Mouse (Mus musculus) retina, adult 2 months (tissue): ENCODE measurements around the gene Togaram2.
"Not testable (repeated sequence)": the region's sequence is repeated elsewhere in the genome, so short reads cannot be mapped to it uniquely, and the experiment has no call there.

Experiments used
- DNase-seq: peaks from one replicate; pipeline ENCODE4 v3.0.0-alpha.2; 2012; ENCODE audit warnings: low read depth, low spot score

Togaram2 gene

DNA sequence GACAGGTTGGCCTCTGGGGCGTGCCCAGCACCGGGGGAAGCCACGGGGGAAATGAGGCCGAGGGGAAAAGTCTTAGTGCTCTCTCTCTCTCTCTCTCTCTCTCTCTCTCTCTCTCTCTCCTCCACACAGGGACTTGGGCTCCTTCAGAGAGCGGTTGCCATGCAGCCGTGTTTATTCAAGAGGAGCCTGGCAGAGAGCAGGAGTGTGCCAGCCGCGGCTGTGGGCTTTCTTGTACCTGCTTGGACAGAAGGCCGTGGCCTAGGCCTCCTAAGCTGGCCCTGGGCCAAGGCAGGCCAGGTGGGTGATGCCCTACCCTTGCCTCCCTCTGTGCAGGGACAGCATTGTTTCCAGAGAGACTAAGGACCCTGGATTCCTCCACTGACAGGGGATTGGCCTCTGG, at the start of gene Togaram2:
Gene Togaram2 (plus strand): TSS at position 170 of the 400 bp plus-strand sequence.
- no peak for DNase-seq

DNA sequence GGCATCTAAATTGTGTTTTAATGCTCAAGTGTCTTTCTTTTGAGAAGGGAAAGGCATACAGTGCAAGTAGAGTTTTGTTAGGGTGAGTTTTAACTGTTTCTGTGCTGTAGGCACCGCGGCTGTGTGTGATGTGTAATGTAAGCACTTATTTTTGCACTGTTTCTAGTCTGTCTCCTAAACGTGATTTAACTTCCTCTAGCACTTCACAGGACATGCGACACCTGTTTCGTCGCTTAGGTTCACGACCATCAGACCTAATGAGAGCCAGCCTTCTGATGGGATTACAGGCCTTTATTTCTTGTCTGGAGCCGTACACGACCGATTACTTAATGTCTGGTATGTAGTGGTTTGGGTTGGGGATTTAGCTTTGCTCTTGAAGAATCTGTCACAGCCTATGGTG, 41.3 kb upstream of the Togaram2 start:
- DNase-seq = no peak

DNA sequence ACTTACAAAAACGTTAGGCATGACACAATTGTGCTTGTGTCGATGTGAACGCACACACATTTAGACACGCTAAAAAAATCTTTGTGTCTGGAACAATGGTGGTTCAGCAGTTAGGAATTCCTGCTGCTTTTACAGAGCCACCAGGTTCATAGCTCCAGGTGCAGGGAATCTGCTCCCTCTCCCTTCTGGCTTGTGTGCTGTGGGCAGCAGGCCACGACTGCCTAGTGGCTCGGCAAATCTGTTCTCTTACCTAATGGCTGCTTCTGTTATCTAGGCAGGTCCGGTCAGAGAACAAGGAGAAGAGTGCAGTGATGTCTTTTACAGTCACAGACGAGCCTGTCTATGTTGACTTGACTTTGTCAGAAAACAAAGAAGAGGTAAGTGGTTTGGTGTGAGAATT, 39.7 kb upstream of the Togaram2 start:
- DNase-seq = no peak

DNA sequence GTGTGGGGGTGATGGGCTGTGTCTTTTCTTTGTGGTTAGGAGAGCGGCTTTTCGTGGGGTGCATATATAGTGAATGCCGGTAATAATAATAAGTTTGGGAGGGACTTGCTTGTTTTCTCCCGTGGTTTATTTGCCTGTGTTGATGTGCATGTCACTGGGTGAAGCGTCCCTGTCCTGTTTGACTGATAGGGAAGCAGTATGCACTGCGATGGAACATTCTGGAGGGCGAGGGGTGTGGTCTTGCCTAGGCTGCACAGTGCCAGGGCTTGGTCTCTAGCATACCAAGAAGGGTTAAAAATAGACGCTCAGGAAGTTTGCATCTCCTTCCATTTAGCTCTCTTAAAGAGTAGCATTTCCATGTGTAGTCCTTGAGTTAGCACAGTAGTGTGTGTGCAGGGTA, 36.3 kb upstream of the Togaram2 start:
- DNase-seq = no peak

DNA sequence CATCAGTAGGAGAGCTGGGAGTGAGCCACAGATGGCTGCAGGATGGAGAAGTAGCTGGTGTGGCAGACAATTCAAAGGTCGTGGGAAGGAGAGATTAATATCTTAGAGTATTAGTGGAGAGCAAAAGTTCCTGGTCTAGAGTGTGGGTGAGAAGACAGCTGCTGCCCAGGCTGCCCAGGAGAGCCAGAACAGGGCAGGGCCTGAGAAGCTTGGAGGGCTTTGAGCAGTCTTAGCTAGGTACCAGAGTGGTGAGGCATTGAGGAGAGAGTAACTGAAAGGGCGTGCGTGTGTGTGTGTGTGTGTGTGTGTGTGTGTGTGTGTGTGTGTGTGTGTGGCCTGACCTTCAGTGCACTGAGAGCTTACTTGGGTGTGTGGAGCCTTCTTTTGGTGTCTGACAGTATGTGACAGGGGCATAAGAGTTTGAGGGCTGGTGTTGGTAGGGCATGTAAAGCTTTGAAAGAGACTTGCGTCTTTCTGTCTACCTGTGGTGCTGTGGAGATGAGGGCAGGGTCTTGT, 35.3 kb upstream of the Togaram2 start:
- DNase-seq = no peak

DNA sequence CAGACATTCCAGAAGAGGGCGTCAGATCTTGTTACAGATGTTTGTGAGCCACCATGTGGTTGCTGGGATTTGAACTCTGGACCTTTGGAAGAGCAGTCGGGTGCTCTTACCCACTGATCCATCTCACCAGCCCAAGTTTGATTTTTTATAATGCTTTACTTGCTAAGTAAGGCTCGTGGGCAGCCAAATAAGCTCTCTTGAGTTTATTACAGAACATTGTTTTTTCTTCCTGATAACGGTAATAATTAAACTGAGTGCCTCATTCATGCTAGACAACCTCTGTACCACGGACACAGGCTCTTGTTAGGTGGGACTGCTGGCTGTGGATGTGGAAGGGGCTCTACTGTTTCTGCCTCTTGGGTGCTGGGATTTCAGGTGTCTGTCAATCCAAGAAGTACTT, 34.0 kb upstream of the Togaram2 start:
- DNase-seq = not testable (repeated sequence)

DNA sequence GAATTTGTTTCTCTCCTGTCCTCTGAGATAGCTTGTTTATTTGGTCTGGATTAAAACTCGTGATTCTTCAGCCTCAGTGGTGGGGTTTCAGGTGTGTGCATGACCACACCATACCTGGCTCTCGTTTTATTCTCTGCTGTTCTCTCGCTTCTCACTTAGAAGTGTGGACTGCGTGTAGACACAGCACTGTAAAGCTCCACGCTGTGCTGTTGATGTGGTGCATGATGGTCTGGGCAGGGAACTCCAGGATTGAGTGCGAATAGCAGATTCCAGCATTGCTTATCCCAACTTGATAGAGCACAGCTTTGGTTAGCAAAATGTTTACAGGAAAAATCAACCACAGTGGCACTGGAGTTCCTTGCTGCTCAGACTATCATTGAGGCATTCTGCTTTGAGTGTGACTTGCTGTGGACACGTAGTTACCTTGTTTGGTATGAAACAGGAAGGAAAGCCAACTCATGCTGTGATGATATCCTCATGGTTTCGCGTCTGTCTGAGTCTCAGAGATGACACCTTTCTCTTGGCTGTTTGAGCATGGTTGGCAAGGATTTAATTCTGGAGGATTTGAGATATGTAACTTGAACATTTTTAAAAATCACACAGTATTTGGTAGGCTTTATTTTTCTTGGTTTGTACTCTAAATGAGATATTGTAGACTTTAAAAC, 32.5 kb upstream of the Togaram2 start:
- no peak for DNase-seq

DNA sequence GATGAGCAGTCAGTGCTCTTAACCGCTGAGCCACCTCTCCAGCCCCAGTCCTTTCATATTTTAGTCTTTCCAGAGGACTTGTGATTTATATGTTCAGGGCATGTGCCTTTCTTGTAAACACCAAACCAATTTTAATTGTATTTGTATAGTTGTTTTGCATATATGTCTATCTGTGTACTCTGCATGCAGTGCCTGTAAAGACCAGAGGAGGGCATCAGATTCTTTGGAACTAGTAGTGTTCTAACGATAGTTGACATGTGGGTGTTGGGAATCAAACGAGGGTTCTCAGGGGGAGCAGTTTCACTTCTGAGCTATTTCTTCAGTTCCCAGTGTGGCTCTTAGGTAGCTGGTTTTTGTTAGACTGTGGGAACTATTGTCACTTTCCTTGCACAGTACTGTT, 30.9 kb upstream of the Togaram2 start:
- DNase-seq = no peak

DNA sequence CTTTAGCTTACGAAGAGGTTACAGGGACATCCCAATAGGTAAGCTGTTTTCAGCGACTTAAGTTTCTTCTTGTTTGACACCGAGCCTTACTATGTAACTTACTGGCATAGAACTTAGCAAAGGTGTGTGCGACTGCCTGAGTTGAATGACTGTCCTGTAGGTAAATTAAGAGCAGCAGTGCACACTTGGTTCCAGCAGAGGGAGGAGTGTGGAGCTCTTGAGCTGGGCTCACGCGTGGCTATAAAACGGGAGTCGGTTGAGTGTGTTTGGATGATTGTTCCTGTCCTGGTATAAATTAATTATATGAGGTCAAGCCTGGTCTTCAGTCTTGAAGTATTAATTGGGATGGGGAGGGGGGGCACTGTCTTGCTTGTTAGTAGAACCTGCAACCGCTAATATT, 23.1 kb upstream of the Togaram2 start:
- no peak for DNase-seq

DNA sequence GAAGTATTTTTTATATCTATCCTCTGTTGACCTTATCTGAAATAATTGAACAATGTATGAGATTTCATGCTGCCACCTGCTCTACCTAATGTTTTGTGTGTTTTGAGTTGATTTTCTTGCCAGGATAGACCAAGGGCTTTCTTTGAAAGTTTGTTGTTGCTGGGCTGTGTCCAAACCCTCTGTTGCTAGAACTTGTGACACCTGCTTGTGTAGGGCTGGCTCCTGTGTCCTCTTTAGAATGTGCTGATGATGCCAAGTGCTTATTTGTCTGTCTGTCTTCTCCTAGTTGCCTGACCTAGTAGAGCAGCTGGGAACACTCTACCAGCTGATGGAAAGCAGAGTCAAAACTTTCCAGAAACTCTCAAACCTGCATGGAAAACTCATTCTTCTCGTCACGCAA, 20.6 kb upstream of the Togaram2 start:
- no peak for DNase-seq

DNA sequence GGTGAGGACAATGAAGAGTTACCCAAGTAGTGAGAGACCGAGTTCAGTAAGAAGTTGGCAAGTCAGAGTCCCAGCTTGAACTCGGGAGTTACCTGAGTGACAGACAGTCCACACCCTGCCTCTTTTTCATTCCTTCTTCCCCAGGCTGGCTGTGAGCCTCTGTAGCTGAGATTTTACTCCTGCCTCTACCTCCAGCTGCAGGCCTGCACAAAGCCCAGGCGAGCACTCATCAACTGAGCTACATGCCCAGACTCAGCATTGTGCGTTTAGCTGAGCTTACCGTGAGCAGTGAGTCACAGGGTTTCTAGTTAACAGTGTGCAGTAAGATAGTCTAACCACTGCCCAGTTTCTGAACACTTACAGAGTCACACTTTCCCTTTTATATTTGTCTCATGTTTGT, 20.1 kb upstream of the Togaram2 start:
- DNase-seq = no peak

DNA sequence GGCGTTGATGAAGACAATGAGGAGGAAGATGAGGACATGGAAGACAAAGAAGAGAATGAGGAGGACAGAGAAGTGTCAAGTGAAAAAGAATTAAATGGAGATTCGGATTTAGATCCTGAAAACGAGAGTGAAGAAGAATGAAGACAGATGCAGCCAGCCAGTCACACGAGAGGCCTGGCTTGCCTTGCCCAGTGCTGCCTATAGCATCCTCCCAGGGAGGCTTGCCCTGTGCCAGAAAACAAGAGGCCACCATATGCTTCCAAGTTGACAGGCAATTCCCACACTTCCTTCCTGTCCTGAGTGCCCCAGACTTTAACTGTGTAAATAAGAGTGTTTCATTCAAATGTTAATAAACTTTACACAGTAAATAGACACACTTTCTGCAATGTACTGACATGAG, 15.5 kb upstream of the Togaram2 start:
- no peak for DNase-seq

DNA sequence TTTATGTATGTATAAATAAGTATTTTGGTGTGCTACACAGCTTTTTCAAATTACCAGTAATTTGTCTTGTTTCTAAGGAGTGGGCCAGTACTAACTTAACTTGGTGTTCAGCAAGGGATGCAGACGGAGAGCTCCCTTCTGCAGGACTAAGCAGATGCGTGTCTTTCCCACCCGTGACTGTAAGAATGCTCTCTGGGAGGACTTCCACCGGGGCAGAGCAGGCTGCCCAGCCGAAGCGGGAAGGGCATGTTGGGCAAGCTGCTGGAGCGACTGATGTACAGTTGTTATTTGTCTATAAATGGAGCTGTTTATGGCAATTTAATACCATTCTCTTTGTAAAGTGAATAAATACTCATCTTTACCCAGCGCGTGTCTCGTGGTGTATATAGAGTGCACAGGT, 14.4 kb upstream of the Togaram2 start:
- no peak for DNase-seq

DNA sequence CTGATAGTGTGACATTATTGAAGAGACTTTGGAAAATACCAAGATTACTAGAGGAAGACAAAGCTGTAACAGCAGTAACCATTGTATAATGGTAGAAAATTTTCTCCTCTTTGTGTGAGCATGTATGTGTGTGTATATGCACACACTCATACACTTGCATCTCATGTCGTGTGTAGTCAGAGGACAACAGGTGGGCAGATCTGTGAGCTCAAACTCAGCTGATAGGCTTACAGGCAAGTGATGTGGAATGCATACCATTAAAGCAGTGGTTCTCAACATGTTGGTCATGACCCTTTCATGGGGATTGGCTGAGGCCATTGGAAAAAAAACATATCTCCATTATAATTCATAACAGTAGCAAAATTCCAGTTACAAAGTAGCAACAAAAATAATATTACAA, 12.7 kb upstream of the Togaram2 start:
- no peak for DNase-seq

DNA sequence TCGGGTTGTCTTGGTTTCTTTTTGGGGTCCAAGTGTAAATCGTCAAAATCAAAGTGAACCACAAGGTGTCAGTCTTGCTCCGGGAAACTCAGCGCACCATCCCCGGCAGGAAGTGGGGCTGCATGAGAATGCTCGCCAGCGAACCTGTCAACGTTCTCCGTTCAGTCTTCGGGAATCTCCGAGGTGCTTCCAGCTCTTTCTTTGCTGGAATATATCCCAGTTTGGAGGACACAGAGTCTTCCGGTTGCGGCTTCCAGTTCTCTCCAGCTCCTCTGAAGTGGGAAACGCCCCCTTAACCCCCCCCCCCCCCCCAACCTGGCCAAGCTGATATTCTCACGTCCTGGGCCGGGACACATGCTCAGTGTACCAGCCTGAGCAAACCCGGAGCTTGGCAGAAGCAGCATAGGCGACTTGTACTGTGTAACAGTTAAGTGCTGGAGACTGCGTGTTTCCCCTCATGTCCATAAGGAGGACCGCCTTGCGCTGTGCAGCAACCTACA, 10.3 kb upstream of the Togaram2 start:
- DNase-seq = peak; percentile 61

DNA sequence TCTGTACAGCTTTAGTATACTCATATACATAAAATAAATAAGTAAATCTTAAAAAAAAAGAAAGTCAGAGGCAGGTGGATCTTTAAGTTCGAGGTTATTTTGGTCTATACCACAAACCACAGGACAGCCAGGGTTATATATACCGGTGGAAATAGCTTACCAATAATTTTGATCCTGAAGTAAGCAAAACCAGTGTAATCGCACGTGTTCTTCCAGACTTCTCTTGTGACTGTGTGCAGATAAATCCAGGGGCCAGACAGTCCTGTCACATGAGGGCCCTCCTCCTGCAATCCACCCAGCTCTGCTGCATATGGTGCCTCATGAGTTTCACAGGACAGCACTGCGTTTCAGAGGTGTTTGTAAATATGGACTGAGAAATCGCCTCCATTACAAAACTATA, 9.6 kb upstream of the Togaram2 start:
- no peak for DNase-seq

DNA sequence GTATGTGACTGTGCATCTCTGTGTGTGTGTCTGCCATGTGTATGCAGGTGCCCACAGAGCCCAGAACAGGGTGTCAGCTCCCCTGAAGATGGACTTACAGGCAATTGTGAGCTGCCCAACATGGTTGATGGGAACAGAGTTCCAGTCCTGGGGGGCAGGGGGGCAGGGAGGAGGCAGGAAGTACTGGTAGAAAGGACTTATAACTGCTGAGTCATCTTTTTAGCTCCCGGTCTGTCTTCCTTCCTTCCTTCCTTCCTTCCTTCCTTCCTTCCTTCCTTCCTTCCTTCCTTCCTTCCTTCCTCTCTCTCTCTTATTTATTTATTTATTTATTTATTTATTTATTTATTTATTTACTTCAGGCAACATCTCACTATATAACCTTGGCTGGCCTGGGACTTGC, 8.9 kb upstream of the Togaram2 start:
- DNase-seq = no peak

DNA sequence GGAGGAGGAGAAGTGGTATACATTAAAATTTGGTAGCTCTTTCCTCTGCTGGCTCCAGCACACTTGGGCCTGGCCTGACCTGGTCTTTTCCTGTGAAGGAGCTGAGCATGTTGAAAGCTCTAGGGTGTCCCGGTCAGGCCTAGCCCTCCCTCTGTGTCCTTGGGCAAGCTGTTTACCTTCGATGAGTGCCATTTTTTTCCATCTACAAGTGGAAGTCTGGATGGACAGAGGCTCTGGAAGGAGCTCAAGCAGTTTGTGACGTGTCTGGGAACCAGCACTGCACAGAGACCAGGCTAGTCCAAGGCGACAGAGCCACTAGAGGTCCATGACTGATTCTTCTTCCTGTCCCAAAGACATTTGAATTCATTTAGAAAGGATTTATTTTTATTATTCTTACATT, 7.9 kb upstream of the Togaram2 start:
- no peak for DNase-seq

DNA sequence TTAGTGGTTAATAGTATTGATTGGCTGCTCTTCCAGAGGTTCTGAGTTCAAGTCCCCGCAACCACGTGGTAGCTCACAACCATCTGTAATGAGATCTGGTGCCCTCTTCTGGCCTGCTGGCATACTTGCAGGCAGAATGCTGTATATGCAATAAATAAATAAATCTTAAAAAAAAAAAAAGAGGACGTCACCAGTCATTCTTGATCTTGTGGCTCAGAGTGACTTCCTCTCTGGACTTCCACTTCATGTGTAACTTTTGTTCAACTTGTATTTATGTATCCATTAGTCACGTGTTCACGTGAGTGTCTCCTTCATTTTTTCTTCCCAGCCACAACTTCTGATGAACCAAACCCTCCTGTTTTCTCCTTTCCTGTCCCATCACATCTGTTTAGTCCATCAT, 3.5 kb upstream of the Togaram2 start:
- DNase-seq = no peak

DNA sequence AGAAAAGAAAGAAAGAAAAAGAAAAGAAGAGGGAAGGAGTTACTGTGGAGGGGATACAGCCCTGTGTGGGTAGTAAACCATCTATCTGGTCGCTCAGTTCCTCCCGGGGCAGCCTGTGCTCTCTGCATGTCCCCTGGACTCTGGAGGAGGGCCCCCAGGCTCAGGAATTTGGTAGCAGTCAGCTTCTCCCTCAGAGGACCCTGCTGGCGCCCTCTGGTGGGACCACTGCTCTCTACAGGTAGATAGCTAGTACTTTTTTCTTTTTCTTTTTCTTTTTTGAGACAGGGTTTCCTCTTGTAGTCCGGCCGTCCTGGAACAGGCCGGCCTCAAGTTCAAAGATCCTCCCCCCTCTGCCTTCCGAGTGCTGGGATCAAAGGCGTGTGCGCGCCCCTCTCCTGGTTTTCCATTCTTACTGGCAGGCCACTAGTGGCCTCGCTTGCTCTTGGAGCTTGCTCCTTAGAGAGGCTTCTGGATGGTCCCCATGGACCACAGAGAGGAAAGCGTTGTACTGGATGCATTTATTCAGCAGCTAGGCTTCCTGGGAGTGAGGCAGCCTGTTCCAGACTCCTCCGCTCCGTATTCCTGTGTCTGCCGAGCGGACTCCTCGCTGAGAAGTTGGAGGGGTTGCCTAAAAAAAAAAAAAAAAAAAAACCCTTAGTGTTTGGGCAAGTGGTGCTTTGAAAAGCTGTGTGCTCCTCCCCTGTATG, 1.1 kb upstream of the Togaram2 start:
- no peak for DNase-seq

DNA sequence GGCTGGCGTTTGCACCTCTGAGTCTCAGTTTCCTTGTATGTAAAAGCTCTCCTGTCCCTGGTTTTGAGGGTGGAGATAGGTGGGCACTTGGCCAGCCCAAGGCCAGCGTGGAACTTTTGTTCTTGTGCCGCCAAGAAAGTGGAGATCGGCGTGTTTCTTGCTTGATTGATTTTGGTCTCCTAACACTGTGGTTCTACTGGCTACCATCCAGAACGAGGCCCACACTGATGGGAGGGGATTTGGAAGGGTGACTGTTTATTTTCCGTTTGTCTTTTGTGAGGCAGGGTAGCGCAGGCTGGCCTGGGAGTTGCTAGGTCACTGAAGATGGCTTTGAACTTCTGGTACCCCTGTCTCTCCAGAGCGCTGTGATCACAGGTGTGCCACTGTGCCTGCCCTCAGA, 875 bp downstream of the Togaram2 start:
- no peak for DNase-seq

DNA sequence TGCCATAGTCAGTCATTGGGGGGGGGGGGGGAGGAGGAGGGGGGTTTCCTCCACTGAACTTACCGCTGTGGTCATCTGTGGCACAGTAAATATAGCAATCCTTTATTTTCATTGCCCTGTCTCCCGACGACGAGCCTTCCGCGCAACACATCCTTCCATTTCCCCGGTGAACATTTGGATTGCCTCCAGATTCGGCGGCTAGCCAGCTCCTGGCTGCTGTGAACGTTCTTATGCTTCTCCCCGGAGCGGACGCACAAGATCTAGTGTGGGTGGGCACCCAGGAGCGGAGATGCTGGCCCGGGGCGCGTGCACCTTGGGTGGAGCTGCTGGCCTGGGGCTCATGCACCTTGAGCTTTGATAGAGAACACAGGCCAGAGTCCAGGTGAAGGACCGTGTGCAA, 1.8 kb downstream of the Togaram2 start:
- DNase-seq = no peak

DNA sequence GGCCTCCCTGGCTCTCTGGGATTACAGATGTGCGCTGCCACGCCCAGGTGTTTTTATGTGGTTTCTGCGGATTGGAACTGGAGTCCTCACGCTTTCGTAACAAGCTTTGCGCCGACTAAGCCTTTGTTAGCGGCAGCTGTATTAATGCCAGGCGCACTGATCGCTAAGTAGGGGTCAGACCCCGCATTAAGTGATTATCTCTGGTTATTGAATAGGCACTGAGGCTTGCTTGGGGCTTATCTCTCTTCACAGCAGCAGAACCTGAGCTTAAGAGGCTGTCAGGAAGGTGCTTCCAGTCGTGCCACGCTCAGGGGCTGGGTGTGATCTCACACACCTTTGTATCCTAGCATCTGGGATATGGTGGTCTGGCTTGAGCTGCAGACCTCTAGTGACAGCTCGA, 8.6 kb downstream of the Togaram2 start:
- DNase-seq = peak; percentile 58
